Mouse (Mus musculus) liver, embryonic 12.5 days (tissue): Measurements from ENCODE around the gene Vmn2r107. TPM values are rescaled to one million over a fixed set of nuclear protein-coding genes. Genes with fewer than 3 reads are reported as not detected.

Source experiments
- ATAC-seq: fragments of 200-750 bp; cut with Nextera tagmentation; 2 replicates; pipeline ENCODE4 v1.8.0; 2017; ENCODE audit warnings: moderate number of reproducible peaks, mild to moderate bottlenecking, moderate library complexity
- H3K27ac ChIP-seq: fragments of 300-500 bp; sonication (generic); 2 replicates; pipeline ENCODE4 v1.5.1; 2016; ENCODE audit warnings: mild to moderate bottlenecking
- H3K27me3 ChIP-seq: fragments of 300-500 bp; sonication (generic); replicated peaks from 2 replicates; pipeline ENCODE4 v1.6.1; 2016; ENCODE audit warnings: mild to moderate bottlenecking, moderate library complexity
- H3K36me3 ChIP-seq: fragments of 300-500 bp; sonication (generic); 2 replicates; pipeline ENCODE4 v1.6.1; 2016; ENCODE audit warnings: mild to moderate bottlenecking, moderate library complexity
- H3K4me1 ChIP-seq: fragments of 300-500 bp; sonication (generic); 2 replicates; pipeline ENCODE4 v1.6.1; 2016
- H3K4me2 ChIP-seq: fragments of 300-500 bp; sonication (generic); 2 replicates; pipeline ENCODE4 v1.6.1; 2016; ENCODE audit warnings: mild to moderate bottlenecking, moderate library complexity
- H3K4me3 ChIP-seq: fragments of 300-500 bp; sonication (generic); 2 replicates; pipeline ENCODE4 v1.5.1; 2016; ENCODE audit warnings: mild to moderate bottlenecking, moderate library complexity
- H3K9ac ChIP-seq: fragments of 300-500 bp; sonication (generic); 2 replicates; pipeline ENCODE4 v1.6.1; 2016; ENCODE audit warnings: mild to moderate bottlenecking, moderate library complexity
- H3K9me3 ChIP-seq: fragments of 300-500 bp; sonication (generic); replicated peaks from 2 replicates; pipeline ENCODE4 v1.6.1; 2016; ENCODE audit warnings: mild to moderate bottlenecking, moderate library complexity
- WGBS: fragments of 180-500 bp; shearing (Covaris S2); methylation state at CpG from one replicate; pipeline ENCODE4 v1.1.7; 2016; ENCODE audit not compliant: insufficient replicate concordance; 5-methylcytosine and 5-hydroxymethylcytosine counted together
- polyA plus RNA-seq: library from polyadenylated mRNA; unstranded; fragments of >200 nt; fragmentation: Nextera tagmentation; extraction: Ambion mirVana; gene quantifications from 2 replicates; pipeline ENCODE4 v1.2.1, GENCODE M21; 2016

The Vmn2r107 gene
- polyA plus RNA-seq: not detected in 2 replicates

GRCm38 (mm10) chr17:20344942-20345341 is at the start of gene Vmn2r107:
Vmn2r107 (plus strand) TSS chr17:20345242.
- Histone ChIP-seq H3K36me3 (no peaks in the 10 kb centered on the region), H3K4me1 (no peaks in the 10 kb centered on the region), H3K9ac (no peak within 1 kb of the TSS), H3K4me2 (no peak within 1 kb of the TSS), H3K9me3 (no peaks in the 10 kb centered on the region), H3K27me3 (no peaks in the 10 kb centered on the region), H3K27ac (no peak within 1 kb of the TSS), H3K4me3 (no peak within 1 kb of the TSS)
- 37% methylated on average over 2 of the region's 2 CpGs for WGBS
- ATAC-seq: no peak

GRCm38 (mm10) chr17:20305790-20306189 is 39.3 kb upstream of the Vmn2r107 start:
- Histone ChIP-seq H3K27ac (no peak overlapping the region), H3K9ac (no peak overlapping the region), H3K4me1 (no peaks in the 10 kb centered on the region), H3K4me2 (no peak overlapping the region), H3K27me3 (no peaks in the 10 kb centered on the region), H3K9me3 (0 out of 2 replicates have a peak, but pooled peaks cover 6% of the 10 kb centered on the region), H3K4me3 (no peak overlapping the region), H3K36me3 (no peaks in the 10 kb centered on the region)
- WGBS: 58% methylated on average over 1 of the region's 1 CpGs
- no peak for ATAC-seq

DNA sequence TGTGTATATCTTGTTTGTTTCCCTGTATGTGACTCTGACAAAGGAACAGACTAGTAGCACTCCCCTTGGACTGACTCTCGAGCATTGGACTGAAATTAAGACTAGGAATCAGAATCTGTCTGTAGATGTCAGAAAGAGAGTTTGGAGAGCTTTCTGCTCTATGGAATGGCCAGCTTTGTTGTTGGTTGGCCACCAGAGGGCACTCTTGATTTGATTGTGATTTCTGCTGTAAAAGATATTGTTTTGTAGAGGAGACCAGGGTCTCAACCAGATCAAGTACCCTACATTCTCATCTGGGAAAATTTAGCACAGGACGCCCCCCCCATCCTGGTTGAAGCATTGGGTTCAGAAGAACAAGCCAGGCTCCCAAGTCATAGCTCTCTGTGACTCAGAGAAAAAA is 54.1 kb downstream of the Vmn2r107 start:
- Histone ChIP-seq H3K27me3 (no peaks in the 10 kb centered on the region), H3K4me2 (no peak overlapping the region), H3K9me3 (peaks cover 10% of the 10 kb centered on the region; the same call in 1 of the 2 replicates), H3K27ac (no peak overlapping the region), H3K36me3 (no peaks in the 10 kb centered on the region), H3K4me1 (no peaks in the 10 kb centered on the region), H3K9ac (no peak overlapping the region), H3K4me3 (no peak overlapping the region)
- 26% methylated on average over 2 of the region's 2 CpGs for WGBS
- ATAC-seq: no peak

- peaks cover 7% of the 10 kb centered on the region; the same call in 1 of the 2 replicates for H3K9me3 ChIP-seq
- H3K4me2 ChIP-seq: no peak within 1 kb of the TSS
- no peaks in the 10 kb centered on the region for H3K36me3 ChIP-seq
- 12% methylated on average over 1 of the region's 1 CpGs for WGBS
- no peaks in the 10 kb centered on the region for H3K27me3 ChIP-seq
- H3K9ac ChIP-seq: no peak within 1 kb of the TSS
- H3K4me1 ChIP-seq: no peaks in the 10 kb centered on the region
- ATAC-seq: no peak
- no peak within 1 kb of the TSS for H3K27ac ChIP-seq
- no peak within 1 kb of the TSS for H3K4me3 ChIP-seq
Measured at GRCm38 (mm10) chr17:20413846-20414245, 68.8 kb downstream of the Vmn2r107 start, which contains the start of gene Vmn1r224. Vmn1r224 (plus strand) TSS chr17:20414146.

Other genes with a start within 250 kb of the Vmn2r107 start
- gene Fpr-rs7, start 231.0 kb upstream of the Vmn2r107 start, polyA plus RNA-seq: not detected in 2 replicates
- not detected in 2 replicates for gene Fpr-rs6, start 162.1 kb upstream of the Vmn2r107 start, polyA plus RNA-seq
- not detected in 2 replicates for gene Vmn2r105, start 110.2 kb upstream of the Vmn2r107 start, polyA plus RNA-seq
- gene Vmn2r106, start 59.7 kb upstream of the Vmn2r107 start, polyA plus RNA-seq: not detected in 2 replicates
- gene Vmn1r224, start 68.9 kb downstream of the Vmn2r107 start, polyA plus RNA-seq: not detected in 2 replicates
- not detected in 2 replicates for gene Vmn2r108, start 136.1 kb downstream of the Vmn2r107 start, polyA plus RNA-seq
- not detected in 2 replicates for gene Vmn1r225, start 152.9 kb downstream of the Vmn2r107 start, polyA plus RNA-seq
- not detected in 2 replicates for gene Vmn2r109, start 219.5 kb downstream of the Vmn2r107 start, polyA plus RNA-seq